Mouse (Mus musculus) erythroblast, embryonic 14.5 days (primary cell): ENCODE measurements around the gene Agap2.

Experiments
- GATA1 ChIP-seq: IDR thresholded peaks from 2 replicates; pipeline ENCODE4 v1.6.1; 2012; ENCODE audit warnings: low read length, inconsistent platforms, mixed read lengths
- TAL1 ChIP-seq: IDR thresholded peaks from 3 replicates; pipeline ENCODE4 v1.6.1; 2012; ENCODE audit warnings: low read length, inconsistent platforms, mixed read lengths

- no peak for TF ChIP-seq GATA1
- no peak for TF ChIP-seq TAL1
Measured at GRCm38 (mm10) chr10:127098514-127098913, 23.4 kb downstream of the Agap2 start.
